Mouse (Mus musculus): ENCODE data around the gene Tmem131l. TPM values are rescaled to one million over a fixed set of nuclear protein-coding genes. Genes with fewer than 3 reads are reported as not detected.

Gene Tmem131l
- total and polyA plus RNA-seq, 2 experiments from 2014 or later, result 22.5 to 37.3 TPM

DNA sequence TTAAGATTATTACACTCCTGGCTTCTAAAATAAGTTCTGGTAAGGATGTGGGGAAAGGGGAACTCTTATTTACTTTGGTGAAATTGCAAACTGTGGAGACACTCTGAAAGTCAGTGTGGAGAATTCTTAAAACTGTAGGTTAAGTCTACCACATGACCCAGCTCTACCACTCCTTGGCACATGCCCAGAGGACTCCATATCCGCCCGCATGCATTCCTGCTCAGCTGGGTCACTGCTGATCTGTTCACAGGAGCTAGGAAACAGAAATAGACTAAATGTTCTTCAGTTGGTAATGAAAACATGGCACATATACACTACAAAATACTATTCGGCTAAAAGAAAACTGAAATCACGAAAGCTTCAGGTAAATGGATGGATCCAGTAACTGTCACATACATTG, 37.5 kb upstream of the Tmem131l start:
- ATAC-seq (ENCODE audit: low FRiP score) (no peak), DNase-seq (ENCODE audit: low spot score) (no peak)
- TF ChIP-seq CTCF (IDR thresholded peaks at IDR 0.05), result no peak
- Histone ChIP-seq H3K36me3 (ENCODE audit: insufficient read depth, low read length) (no peaks in the 10 kb centered on the region), H3K4me1 (ENCODE audit: insufficient read depth, low read length) (no peaks in the 10 kb centered on the region), H3K4me3 (ENCODE audit: low read depth, low read length) (no peak overlapping the region), H3K9ac (replicated peaks; ENCODE audit: low read length, poor library complexity, severe bottlenecking) (no peak overlapping the region), H3K27me3 (ENCODE audit: insufficient read depth, low read length) (no peaks in the 10 kb centered on the region), H3K27ac (ENCODE audit: low read depth, low read length) (no peak overlapping the region), H3K4me2 (ENCODE audit: low read depth, low read length, poor library complexity, severe bottlenecking) (no peak overlapping the region), H3K9me3 (ENCODE audit: low read length) (no peaks in the 10 kb centered on the region)
- WGBS, result 93% methylated on average over 4 of the region's 4 CpGs

DNA sequence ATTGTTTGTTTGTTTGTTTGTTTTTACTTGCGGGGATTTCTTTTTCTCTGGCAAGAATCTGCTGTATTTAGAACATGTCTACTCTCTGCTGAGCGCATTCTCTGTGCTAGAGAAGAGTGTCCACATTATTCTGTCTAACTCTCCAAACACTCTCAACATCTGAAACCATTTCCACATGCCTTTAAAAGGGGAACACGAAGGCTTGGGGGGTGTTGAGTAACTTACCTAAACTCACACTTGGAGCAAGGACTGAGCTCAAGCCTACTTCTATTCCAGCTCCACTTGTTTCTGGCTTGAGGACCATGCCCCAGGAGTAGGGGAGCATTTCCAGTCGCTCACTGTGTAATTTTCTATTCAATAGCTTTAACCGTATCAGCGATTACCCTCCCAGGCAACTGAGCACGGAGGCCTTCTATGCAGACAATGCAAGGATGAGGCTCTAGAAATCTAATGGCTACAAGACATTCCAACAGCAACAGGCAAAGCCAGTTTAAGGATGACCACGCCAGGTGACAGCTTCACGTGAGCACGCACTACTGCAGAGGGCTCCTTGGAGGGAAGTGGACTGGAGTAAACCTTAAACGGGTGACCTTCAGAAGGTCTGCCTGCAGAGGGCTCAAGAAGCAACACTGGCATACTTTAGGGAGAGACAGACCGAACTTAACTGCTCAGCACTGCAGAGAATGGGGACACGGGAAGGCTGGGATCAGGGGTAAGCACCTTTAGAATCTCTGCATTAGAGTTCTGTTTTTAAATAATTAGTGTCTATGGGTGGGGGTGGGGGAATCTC, 36.8 kb upstream of the Tmem131l start:
- 73% methylated on average over 13 of the region's 13 CpGs for WGBS

DNA sequence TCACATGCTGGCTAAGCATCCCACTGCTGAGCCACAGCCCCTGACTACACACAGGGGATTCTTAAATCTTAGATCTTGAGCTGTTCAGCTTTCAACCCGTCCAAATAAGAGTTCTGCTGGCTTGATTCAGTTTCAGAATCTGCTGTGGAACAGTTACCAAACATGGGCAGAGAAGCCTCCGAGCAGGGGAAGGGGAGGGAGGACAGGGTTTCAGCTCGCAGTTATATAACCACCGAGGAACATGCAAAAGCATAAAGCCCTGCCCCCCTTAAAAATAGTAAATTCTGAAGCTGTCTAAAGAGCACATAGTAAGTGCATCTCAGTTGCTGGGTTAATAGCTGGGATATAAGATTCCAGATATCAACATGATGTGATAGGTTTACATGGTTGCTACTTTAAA, 35.5 kb upstream of the Tmem131l start:
- Histone ChIP-seq H3K9me3 (ENCODE audit: low read length) (no peaks in the 10 kb centered on the region), H3K4me3 (ENCODE audit: low read depth, low read length) (no peak overlapping the region), H3K36me3 (ENCODE audit: insufficient read depth, low read length) (no peaks in the 10 kb centered on the region), H3K9ac (replicated peaks; ENCODE audit: low read length, poor library complexity, severe bottlenecking) (no peak overlapping the region), H3K27ac (ENCODE audit: low read depth, low read length) (no peak overlapping the region), H3K27me3 (ENCODE audit: insufficient read depth, low read length) (no peaks in the 10 kb centered on the region), H3K4me2 (ENCODE audit: low read depth, low read length, poor library complexity, severe bottlenecking) (no peak overlapping the region), H3K4me1 (ENCODE audit: insufficient read depth, low read length) (no peaks in the 10 kb centered on the region)
- DNase-seq (ENCODE audit: low spot score) (no peak), ATAC-seq (ENCODE audit: low FRiP score) (no peak)
- WGBS, result 76% methylated on average over 4 of the region's 4 CpGs
- no peak for TF ChIP-seq CTCF (IDR thresholded peaks at IDR 0.05)

More for the DNA sequence above, 36.8 kb upstream of the Tmem131l start:
- TF ChIP-seq CTCF (IDR thresholded peaks at IDR 0.05), result no peak
- Histone ChIP-seq H3K36me3 (ENCODE audit: insufficient read depth, low read length) (no peaks in the 10 kb centered on the region), H3K4me3 (ENCODE audit: low read depth, low read length) (no peak overlapping the region), H3K4me1 (ENCODE audit: insufficient read depth, low read length) (no peaks in the 10 kb centered on the region), H3K27me3 (ENCODE audit: insufficient read depth, low read length) (no peaks in the 10 kb centered on the region), H3K9me3 (ENCODE audit: low read length) (no peaks in the 10 kb centered on the region), H3K27ac (ENCODE audit: low read depth, low read length) (no peak overlapping the region), H3K9ac (replicated peaks; ENCODE audit: low read length, poor library complexity, severe bottlenecking) (no peak overlapping the region), H3K4me2 (ENCODE audit: low read depth, low read length, poor library complexity, severe bottlenecking) (no peak overlapping the region)
- DNase-seq (ENCODE audit: low spot score), result no peak
- ATAC-seq (ENCODE audit: low FRiP score), result no peak

DNA sequence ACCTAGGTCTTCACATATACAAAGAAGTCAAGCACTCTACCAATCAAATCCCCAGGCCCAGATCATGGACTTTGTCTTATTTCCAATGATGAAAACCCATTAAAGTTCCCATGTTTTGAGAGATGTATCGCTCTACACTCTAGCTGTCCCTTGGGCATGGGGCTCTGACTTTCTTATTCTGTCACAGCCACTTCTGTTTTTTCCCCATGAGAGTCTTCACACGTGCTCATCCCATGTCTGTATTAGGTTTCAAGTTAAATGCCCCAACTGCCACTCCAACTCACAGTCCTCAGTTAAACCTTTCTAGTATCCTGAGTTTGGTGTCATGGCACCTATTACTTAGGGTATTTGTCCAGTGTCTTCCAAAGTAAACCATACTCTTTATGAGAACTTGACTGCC, 34.8 kb upstream of the Tmem131l start:
- Histone ChIP-seq H3K9ac (replicated peaks; ENCODE audit: low read length, poor library complexity, severe bottlenecking) (no peak overlapping the region), H3K27me3 (ENCODE audit: insufficient read depth, low read length) (no peaks in the 10 kb centered on the region), H3K9me3 (ENCODE audit: low read length) (no peaks in the 10 kb centered on the region), H3K4me2 (ENCODE audit: low read depth, low read length, poor library complexity, severe bottlenecking) (no peak overlapping the region), H3K4me1 (ENCODE audit: insufficient read depth, low read length) (no peaks in the 10 kb centered on the region), H3K27ac (ENCODE audit: low read depth, low read length) (no peak overlapping the region), H3K36me3 (ENCODE audit: insufficient read depth, low read length) (no peaks in the 10 kb centered on the region), H3K4me3 (ENCODE audit: low read depth, low read length) (no peak overlapping the region)
- ATAC-seq (ENCODE audit: low FRiP score) (no peak), DNase-seq (ENCODE audit: low spot score) (no peak)
- no peak for TF ChIP-seq CTCF (IDR thresholded peaks at IDR 0.05)
- 93% methylated on average over 2 of the region's 2 CpGs for WGBS

DNA sequence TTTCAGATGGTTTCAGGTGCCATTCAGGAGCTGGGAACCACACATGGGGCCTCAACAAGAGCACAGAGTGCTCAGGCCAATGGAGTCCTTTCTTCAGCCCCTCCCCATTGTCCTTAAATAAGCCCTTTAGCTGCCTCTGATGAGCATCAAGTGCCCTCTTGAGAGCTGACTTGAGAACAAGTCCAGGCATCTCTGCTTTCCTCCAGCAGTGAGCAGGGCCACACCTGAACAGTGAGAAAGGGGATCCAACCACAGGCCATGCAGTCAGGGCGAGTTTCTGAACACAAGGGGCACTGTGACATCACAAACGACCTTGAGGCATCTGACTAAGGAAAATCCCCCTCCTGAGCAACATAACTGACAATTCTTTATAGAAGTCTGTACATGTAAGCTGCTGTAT, 31.7 kb upstream of the Tmem131l start:
- Histone ChIP-seq H3K4me2 (ENCODE audit: low read depth, low read length, poor library complexity, severe bottlenecking) (no peak overlapping the region), H3K4me1 (ENCODE audit: insufficient read depth, low read length) (no peaks in the 10 kb centered on the region), H3K27ac (ENCODE audit: low read depth, low read length) (no peak overlapping the region), H3K36me3 (ENCODE audit: insufficient read depth, low read length) (no peaks in the 10 kb centered on the region), H3K9me3 (ENCODE audit: low read length) (no peaks in the 10 kb centered on the region), H3K27me3 (ENCODE audit: insufficient read depth, low read length) (no peaks in the 10 kb centered on the region), H3K9ac (replicated peaks; ENCODE audit: low read length, poor library complexity, severe bottlenecking) (no peak overlapping the region), H3K4me3 (ENCODE audit: low read depth, low read length) (no peak overlapping the region)
- ATAC-seq (ENCODE audit: low FRiP score) (no peak), DNase-seq (ENCODE audit: low spot score) (no peak)
- peak; percentile 18; the same call in 1 of the 2 replicates for TF ChIP-seq CTCF (IDR thresholded peaks at IDR 0.05)
- 24% methylated on average over 2 of the region's 2 CpGs for WGBS

DNA sequence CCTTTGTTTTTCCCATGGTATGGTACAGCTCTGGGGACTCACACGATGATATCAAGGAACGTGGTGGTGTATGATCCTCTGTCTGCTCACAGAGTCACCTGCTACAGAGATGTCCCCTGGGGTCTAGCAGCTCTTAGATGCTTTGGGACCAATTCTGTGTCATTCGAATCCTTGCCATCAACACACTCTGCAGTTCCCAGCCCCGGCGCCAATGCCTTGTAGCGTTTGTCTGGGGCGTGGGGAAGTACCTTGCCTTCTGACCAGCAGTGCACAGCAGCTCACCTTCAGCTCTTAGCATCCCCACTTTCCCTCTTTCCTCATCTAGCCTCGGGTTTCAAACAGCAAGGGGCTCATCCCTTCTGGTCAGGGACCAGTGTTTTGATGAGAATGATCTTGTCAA, 30.8 kb upstream of the Tmem131l start:
- Histone ChIP-seq H3K4me2 (ENCODE audit: low read depth, low read length, poor library complexity, severe bottlenecking) (no peak overlapping the region), H3K27ac (ENCODE audit: low read depth, low read length) (no peak overlapping the region), H3K4me1 (ENCODE audit: insufficient read depth, low read length) (no peaks in the 10 kb centered on the region), H3K36me3 (ENCODE audit: insufficient read depth, low read length) (no peaks in the 10 kb centered on the region), H3K9ac (replicated peaks; ENCODE audit: low read length, poor library complexity, severe bottlenecking) (no peak overlapping the region), H3K9me3 (ENCODE audit: low read length) (no peaks in the 10 kb centered on the region), H3K4me3 (ENCODE audit: low read depth, low read length) (no peak overlapping the region), H3K27me3 (ENCODE audit: insufficient read depth, low read length) (no peaks in the 10 kb centered on the region)
- ATAC-seq (ENCODE audit: low FRiP score) (no peak), DNase-seq (ENCODE audit: low spot score) (no peak)
- 84% methylated on average over 8 of the region's 8 CpGs for WGBS
- TF ChIP-seq CTCF (IDR thresholded peaks at IDR 0.05), result no peak

Measured in midbrain, postnatal 0 days (tissue).